In genomic region chr15:79370281-79370843, GRCm38 (mm10) we compare ENCODE assay signal across 14 mouse cellular contexts. TPM values are rescaled to one million over a fixed set of nuclear protein-coding genes. Genes with fewer than 3 reads are reported as not detected.
A peak's percentile ranks its signal among the peaks of the same experiment; 100 is the strongest.
DNase-seq lines count a peak whose midpoint lies in the region; ATAC-seq and TF ChIP-seq lines count a peak whose summit lies in the region.
"Had no signal": no experiment of that assay in that cellular context is flagged by ENCODE, and none has a peak within 500 bp of the region (broad histone marks: within the 10 kb centered on the region; RNA-seq: fewer than 3 reads in every experiment).

No protein-coding gene starts in this region.

- H3K9me3 ChIP-seq in heart, embryonic 10.5 days = no peaks in the 10 kb centered on the region
- H3K9me3 ChIP-seq in intestine, postnatal 0 days (ENCODE audit: control insufficient read depth) = no peaks in the 10 kb centered on the region
- H3K9me3 ChIP-seq: embryonic facial prominence, embryonic 12.5 days; hindbrain, embryonic 12.5 days; midbrain, embryonic 12.5 days had no signal

- peaks cover 77% of the 10 kb centered on the region for H3K36me3 ChIP-seq in heart, embryonic 10.5 days
- H3K36me3 ChIP-seq in intestine, postnatal 0 days (ENCODE audit: control insufficient read depth, insufficient read depth) = peaks cover 67% of the 10 kb centered on the region

- peak overlapping the region; percentile 26; the same call in 1 of the 2 replicates for H3K27ac ChIP-seq in heart, embryonic 10.5 days
- H3K27ac ChIP-seq in layer of hippocampus, adult 2 months = peak overlapping the region; percentile 3; the same call in 1 of the 2 replicates
- H3K27ac ChIP-seq in brown adipose tissue, adult 24 weeks (replicated peaks; ENCODE audit: low read depth, low read length) = peak overlapping the region; percentile 98
- peak overlapping the region; percentile 88; the same call in 1 of the 2 replicates for H3K27ac ChIP-seq in intestine, postnatal 0 days (ENCODE audit: low read depth, low read length)
- H3K27ac ChIP-seq: embryonic facial prominence, embryonic 12.5 days; hindbrain, embryonic 12.5 days; midbrain, embryonic 12.5 days had no signal

- no peak overlapping the region for H3K9ac ChIP-seq in intestine, postnatal 0 days (ENCODE audit: low read depth, low read length)
- H3K9ac ChIP-seq: embryonic facial prominence, embryonic 12.5 days; hindbrain, embryonic 12.5 days; midbrain, embryonic 12.5 days had no signal

- ATAC-seq in intestine, postnatal 0 days = no peak
- ATAC-seq: Patski had no signal

- DNase-seq in heart, embryonic 10.5 days (ENCODE audit: low spot score) = no peak
- DNase-seq in heart, adult 9 months (ENCODE audit: low spot score in 2 of 2) = no peak
- DNase-seq in layer of hippocampus, adult 2 months (ENCODE audit: low spot score in 2 of 2) = no peak
- DNase-seq in layer of hippocampus, adult 11-12 months (ENCODE audit: low spot score) = no peak
- no peak for DNase-seq in frontal cortex, postnatal 10 days (ENCODE audit: low spot score in 2 of 2)
- DNase-seq in left cerebral cortex, adult 9 months (ENCODE audit: low spot score in 2 of 2) = no peak
- DNase-seq: layer of hippocampus, adult 9-11 months; lung, postnatal 36 days had no signal

- no peak for TF ChIP-seq CTCF in layer of hippocampus, adult 2 months (conservative IDR thresholded peaks at IDR 0.05)
- no peak for TF ChIP-seq CTCF in intestine, postnatal 0 days (IDR thresholded peaks at IDR 0.05; ENCODE audit: low read depth)

- H3K4me2 ChIP-seq in intestine, postnatal 0 days (replicated peaks; ENCODE audit: low read depth) = 0 out of 2 replicates have a peak overlapping the region, but pooled peaks have one; percentile 2
- H3K4me2 ChIP-seq: embryonic facial prominence, embryonic 12.5 days; hindbrain, embryonic 12.5 days; midbrain, embryonic 12.5 days had no signal

- no peaks in the 10 kb centered on the region for H3K27me3 ChIP-seq in heart, embryonic 10.5 days (ENCODE audit: insufficient read depth, poor library complexity, severe bottlenecking)
- H3K27me3 ChIP-seq in intestine, postnatal 0 days (replicated peaks; ENCODE audit: control insufficient read depth, insufficient read depth, low read length) = no peaks in the 10 kb centered on the region
- H3K27me3 ChIP-seq: embryonic facial prominence, embryonic 12.5 days; hindbrain, embryonic 12.5 days; midbrain, embryonic 12.5 days; Patski had no signal

- H3K4me3 ChIP-seq in heart, embryonic 10.5 days = no peak overlapping the region
- H3K4me3 ChIP-seq in layer of hippocampus, adult 2 months = no peak overlapping the region
- no peak overlapping the region for H3K4me3 ChIP-seq in brown adipose tissue, adult 24 weeks (ENCODE audit: insufficient read depth, low read depth, low read length)
- H3K4me3 ChIP-seq in intestine, postnatal 0 days (ENCODE audit: low read depth, low read length) = no peak overlapping the region
- H3K4me3 ChIP-seq: embryonic facial prominence, embryonic 12.5 days; hindbrain, embryonic 12.5 days; midbrain, embryonic 12.5 days had no signal

- 77% methylated on average over 7 of the region's 7 CpGs for WGBS in heart, embryonic 10.5 days
- WGBS in intestine, postnatal 0 days = 65% methylated on average over 7 of the region's 7 CpGs

- peaks cover 44% of the 10 kb centered on the region for H3K4me1 ChIP-seq in heart, embryonic 10.5 days
- H3K4me1 ChIP-seq in brown adipose tissue, adult 24 weeks (ENCODE audit: control insufficient read depth, insufficient read depth, insufficient read length, low read length) = peaks cover 15% of the 10 kb centered on the region
- H3K4me1 ChIP-seq in intestine, postnatal 0 days (replicated peaks; ENCODE audit: control insufficient read depth, insufficient read depth, low read length) = peaks cover 18% of the 10 kb centered on the region

RNA-seq across cellular contexts. Expression of gene Maff, which starts 23.9 kb away (rescaled TPM):
- 1.6 and 2.0 TPM in 2 replicates for polyA plus RNA-seq in heart, embryonic 10.5 days (2016; fragmentation: Nextera tagmentation; extraction: Ambion mirVana)
- total RNA-seq in layer of hippocampus, adult 2 months (2021) = 1 to 10 TPM in 1 of 2 experiments, under 1 TPM in 1; 0.87 to 1.8 TPM
- polyA plus RNA-seq in brown adipose tissue, adult 24 weeks (2012; ENCODE audit: insufficient read depth, insufficient read length, missing spikeins) = 9.8 and 11.4 TPM in 2 replicates
- polyA plus RNA-seq in intestine, postnatal 0 days (2015; fragmentation: Nextera tagmentation; extraction: Ambion mirVana) = 6.6 and 8.8 TPM in 2 replicates

RNA-seq across cellular contexts. Expression of gene Tmem184b, which starts 33.0 kb away (rescaled TPM):
- 67.7 and 76.3 TPM in 2 replicates for polyA plus RNA-seq in heart, embryonic 10.5 days (2016; fragmentation: Nextera tagmentation; extraction: Ambion mirVana)
- total RNA-seq in layer of hippocampus, adult 2 months (2021) = 10 to 100 TPM; 53.6 to 56.0 TPM
- 60.3 and 71.0 TPM in 2 replicates for polyA plus RNA-seq in brown adipose tissue, adult 24 weeks (2012; ENCODE audit: insufficient read depth, insufficient read length, missing spikeins)
- polyA plus RNA-seq in intestine, postnatal 0 days (2015; fragmentation: Nextera tagmentation; extraction: Ambion mirVana) = 32.7 and 34.1 TPM in 2 replicates

RNA-seq across cellular contexts. Expression of gene Pla2g6, which starts 42.2 kb away (rescaled TPM):
- polyA plus RNA-seq in heart, embryonic 10.5 days (2016; fragmentation: Nextera tagmentation; extraction: Ambion mirVana) = 17.2 and 17.3 TPM in 2 replicates
- 10 to 100 TPM; 23.8 to 23.9 TPM for total RNA-seq in layer of hippocampus, adult 2 months (2021)
- 11.6 and 13.4 TPM in 2 replicates for polyA plus RNA-seq in brown adipose tissue, adult 24 weeks (2012; ENCODE audit: insufficient read depth, insufficient read length, missing spikeins)
- 17.4 and 22.1 TPM in 2 replicates for polyA plus RNA-seq in intestine, postnatal 0 days (2015; fragmentation: Nextera tagmentation; extraction: Ambion mirVana)

Comparison
In these comparisons a context has a peak if more than half of its experiments do, and no peak if none do; other contexts are left out.
1. H3K27ac ChIP-seq: peak in every context shown above with its lines; median percentile 98 in brown adipose tissue, adult 24 weeks; 88 in intestine, postnatal 0 days; 26 in heart, embryonic 10.5 days; 3 in layer of hippocampus, adult 2 months.